Mouse (Mus musculus): ENCODE results near the gene Irf2bpl. TPM values are rescaled to one million over a fixed set of nuclear protein-coding genes. Genes with fewer than 3 reads are reported as not detected.

Gene Irf2bpl
- 44.6 and 44.8 TPM in 2 replicates for polyA plus RNA-seq (2014; fragmentation: Nextera tagmentation; extraction: Ambion mirVana)

DNA sequence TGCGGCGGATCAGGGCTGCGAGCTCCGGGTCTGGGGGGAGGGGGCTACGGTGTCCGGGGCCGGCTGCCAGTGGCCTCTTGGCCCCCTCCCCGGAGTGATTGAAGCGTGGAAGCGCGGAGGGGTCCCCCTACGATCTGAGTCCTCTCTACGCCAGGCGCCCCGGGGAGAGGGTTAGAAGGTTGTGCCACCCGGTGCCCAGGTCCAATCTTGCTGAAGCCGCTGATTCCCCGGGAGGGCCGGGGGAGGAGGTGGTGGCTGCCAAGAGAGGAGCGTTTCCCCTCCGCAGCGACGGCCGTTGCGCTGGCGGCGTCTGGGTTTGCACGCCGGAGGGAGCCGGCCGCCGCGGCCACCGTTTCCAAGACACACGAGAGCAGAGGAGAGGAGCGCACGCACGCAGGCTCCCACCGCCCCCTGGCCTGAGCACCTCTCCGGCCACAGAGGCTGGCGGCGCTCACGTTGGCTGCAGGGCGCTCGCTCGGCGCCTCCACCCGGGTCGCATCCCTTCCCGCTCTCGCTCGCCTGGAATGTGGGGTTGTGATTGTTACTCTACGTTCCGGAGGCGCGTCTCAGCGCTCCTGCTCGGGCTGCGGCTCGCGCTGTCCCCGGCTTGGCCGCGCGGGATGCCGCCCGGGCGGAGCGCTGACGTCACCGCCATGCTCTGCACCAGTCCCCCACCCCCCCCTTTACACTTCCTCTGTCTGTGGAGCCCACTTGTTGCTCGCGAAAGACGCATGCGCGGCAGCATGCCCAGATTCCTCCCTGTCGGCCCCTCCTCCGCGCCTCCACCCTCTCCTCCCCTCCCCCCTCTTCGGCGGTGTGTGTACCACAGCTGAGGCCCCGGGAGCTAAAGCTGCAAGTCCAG is at the start of gene Irf2bpl:
TSS of gene Irf2bpl (minus strand) at position 602 of the 862 bp plus-strand sequence.
- peaks cover 34% of the 10 kb centered on the region for H3K4me1 ChIP-seq (ENCODE audit: insufficient read depth)

GRCm38 (mm10) chr12:86932575-86932952 is 48.0 kb upstream of the Irf2bpl start:
- no peak overlapping the region for H3K4me2 ChIP-seq
- DNase-seq (no peak), ATAC-seq (ENCODE audit: insufficient read depth) (no peak)
- H3K4me1 ChIP-seq (ENCODE audit: insufficient read depth) = no peaks in the 10 kb centered on the region
- 27% methylated on average over 6 of the region's 6 CpGs for WGBS
- no peaks in the 10 kb centered on the region for H3K36me3 ChIP-seq (ENCODE audit: insufficient read depth)
- TF ChIP-seq CTCF (IDR thresholded peaks at IDR 0.05; ENCODE audit: low read depth) = no peak
- no peak overlapping the region for H3K27ac ChIP-seq (ENCODE audit: low read depth)
- H3K9ac ChIP-seq = no peak overlapping the region
- no peaks in the 10 kb centered on the region for H3K27me3 ChIP-seq (ENCODE audit: insufficient read depth, low read length)
- peaks cover 3% of the 10 kb centered on the region; the same call in 1 of the 2 replicates for H3K9me3 ChIP-seq (ENCODE audit: low read depth, low read length)
- H3K4me3 ChIP-seq (ENCODE audit: low read depth, low read length) = no peak overlapping the region

More for the DNA sequence above, at the start of gene Irf2bpl:
- Histone ChIP-seq H3K4me3 (ENCODE audit: low read depth, low read length) (peak within 1 kb of the TSS; percentile 94), H3K9me3 (ENCODE audit: low read depth, low read length) (no peaks in the 10 kb centered on the region), H3K27ac (ENCODE audit: low read depth) (peak within 1 kb of the TSS; percentile 100), H3K4me2 (peak within 1 kb of the TSS; percentile 72), H3K27me3 (ENCODE audit: insufficient read depth, low read length) (0 out of 2 replicates have a peak, but pooled peaks cover 3% of the 10 kb centered on the region), H3K36me3 (ENCODE audit: insufficient read depth) (peaks cover 11% of the 10 kb centered on the region; the same call in 1 of the 2 replicates), H3K9ac (peak within 1 kb of the TSS; percentile 97)
- peak; percentile 100 for DNase-seq
- under 1% methylated on average over 79 of the region's 82 CpGs for WGBS
- ATAC-seq (ENCODE audit: insufficient read depth) = peak; percentile 80
- no peak for TF ChIP-seq CTCF (IDR thresholded peaks at IDR 0.05; ENCODE audit: low read depth)

- peak; percentile 47; the same call in 1 of the 2 replicates for ATAC-seq (ENCODE audit: insufficient read depth)
- no peaks in the 10 kb centered on the region for H3K4me1 ChIP-seq (ENCODE audit: insufficient read depth)
- peak; percentile 41 for DNase-seq
- WGBS = 13% methylated on average over 7 of the region's 7 CpGs
- no peaks in the 10 kb centered on the region for H3K36me3 ChIP-seq (ENCODE audit: insufficient read depth)
- no peak overlapping the region for H3K27ac ChIP-seq (ENCODE audit: low read depth)
- H3K4me3 ChIP-seq (ENCODE audit: low read depth, low read length) = no peak overlapping the region
- TF ChIP-seq CTCF (IDR thresholded peaks at IDR 0.05; ENCODE audit: low read depth) = no peak
- no peak overlapping the region for H3K9ac ChIP-seq
- H3K4me2 ChIP-seq = no peak overlapping the region
- peaks cover 3% of the 10 kb centered on the region; the same call in 1 of the 2 replicates for H3K9me3 ChIP-seq (ENCODE audit: low read depth, low read length)
- no peaks in the 10 kb centered on the region for H3K27me3 ChIP-seq (ENCODE audit: insufficient read depth, low read length)
Measured at GRCm38 (mm10) chr12:86931919-86932574, 47.4 kb upstream of the Irf2bpl start.

DNA sequence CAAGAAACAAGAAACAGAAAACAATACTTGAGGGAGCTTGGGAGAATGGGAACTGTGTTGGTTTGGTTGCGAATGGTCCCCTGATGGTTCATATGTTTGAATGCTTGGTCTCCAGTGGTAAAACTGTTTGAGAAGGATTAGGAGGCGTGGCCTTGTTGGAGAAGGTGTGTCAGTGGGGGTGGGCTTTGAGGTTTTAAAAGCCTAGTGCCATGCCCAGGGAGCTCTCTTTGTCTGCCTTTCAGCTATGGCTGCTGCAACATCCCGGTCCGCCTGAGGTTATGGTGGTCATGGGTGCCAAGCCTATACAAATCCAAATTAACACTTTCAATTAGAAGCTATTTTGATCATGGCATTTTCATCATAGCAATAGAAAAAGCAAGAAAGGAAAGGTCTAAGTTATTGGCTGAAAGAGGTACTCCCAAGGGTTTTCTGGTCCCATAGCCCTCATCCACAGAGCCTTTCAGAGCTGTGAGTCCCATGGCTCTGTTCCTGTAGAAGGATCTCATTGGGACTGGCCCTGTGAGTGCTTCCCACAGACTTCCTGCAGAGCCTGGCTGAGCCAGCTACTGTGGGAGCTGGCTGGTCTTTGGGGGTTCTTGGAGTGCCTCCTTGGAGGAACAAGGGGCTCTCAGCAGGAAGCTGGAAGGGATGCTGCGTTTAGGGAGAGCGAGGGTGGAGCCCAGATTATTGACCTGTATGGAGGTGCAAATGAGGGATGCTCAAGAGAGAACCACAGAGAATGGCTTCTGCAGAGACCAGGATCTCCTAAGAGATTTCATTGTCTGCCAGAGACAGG is 46.5 kb upstream of the Irf2bpl start:
- TF ChIP-seq CTCF (IDR thresholded peaks at IDR 0.05; ENCODE audit: low read depth) = no peak
- DNase-seq = no peak
- H3K9ac ChIP-seq = no peak overlapping the region
- 68% methylated on average over 6 of the region's 6 CpGs for WGBS
- no peak overlapping the region for H3K4me3 ChIP-seq (ENCODE audit: low read depth, low read length)
- H3K4me1 ChIP-seq (ENCODE audit: insufficient read depth) = no peaks in the 10 kb centered on the region
- no peak overlapping the region for H3K4me2 ChIP-seq
- no peak overlapping the region for H3K27ac ChIP-seq (ENCODE audit: low read depth)
- no peak for ATAC-seq (ENCODE audit: insufficient read depth)
- H3K36me3 ChIP-seq (ENCODE audit: insufficient read depth) = no peaks in the 10 kb centered on the region
- peaks cover 3% of the 10 kb centered on the region; the same call in 1 of the 2 replicates for H3K9me3 ChIP-seq (ENCODE audit: low read depth, low read length)
- H3K27me3 ChIP-seq (ENCODE audit: insufficient read depth, low read length) = no peaks in the 10 kb centered on the region

- Histone ChIP-seq H3K4me3 (ENCODE audit: low read depth, low read length) (no peak overlapping the region), H3K9ac (no peak overlapping the region), H3K4me2 (no peak overlapping the region), H3K27ac (ENCODE audit: low read depth) (no peak overlapping the region), H3K36me3 (ENCODE audit: insufficient read depth) (no peaks in the 10 kb centered on the region), H3K9me3 (ENCODE audit: low read depth, low read length) (peaks cover 3% of the 10 kb centered on the region; the same call in 1 of the 2 replicates), H3K4me1 (ENCODE audit: insufficient read depth) (no peaks in the 10 kb centered on the region; the same call in 1 of the 2 replicates), H3K27me3 (ENCODE audit: insufficient read depth, low read length) (no peaks in the 10 kb centered on the region)
- peak; percentile 88 for DNase-seq
- peak; percentile 62 for ATAC-seq (ENCODE audit: insufficient read depth)
- peak; percentile 97 for TF ChIP-seq CTCF (IDR thresholded peaks at IDR 0.05; ENCODE audit: low read depth)
- whole genome bisulfite sequencing = 6% methylated on average over 5 of the region's 5 CpGs
Measured at GRCm38 (mm10) chr12:86923837-86924236, 39.2 kb upstream of the Irf2bpl start.

DNA sequence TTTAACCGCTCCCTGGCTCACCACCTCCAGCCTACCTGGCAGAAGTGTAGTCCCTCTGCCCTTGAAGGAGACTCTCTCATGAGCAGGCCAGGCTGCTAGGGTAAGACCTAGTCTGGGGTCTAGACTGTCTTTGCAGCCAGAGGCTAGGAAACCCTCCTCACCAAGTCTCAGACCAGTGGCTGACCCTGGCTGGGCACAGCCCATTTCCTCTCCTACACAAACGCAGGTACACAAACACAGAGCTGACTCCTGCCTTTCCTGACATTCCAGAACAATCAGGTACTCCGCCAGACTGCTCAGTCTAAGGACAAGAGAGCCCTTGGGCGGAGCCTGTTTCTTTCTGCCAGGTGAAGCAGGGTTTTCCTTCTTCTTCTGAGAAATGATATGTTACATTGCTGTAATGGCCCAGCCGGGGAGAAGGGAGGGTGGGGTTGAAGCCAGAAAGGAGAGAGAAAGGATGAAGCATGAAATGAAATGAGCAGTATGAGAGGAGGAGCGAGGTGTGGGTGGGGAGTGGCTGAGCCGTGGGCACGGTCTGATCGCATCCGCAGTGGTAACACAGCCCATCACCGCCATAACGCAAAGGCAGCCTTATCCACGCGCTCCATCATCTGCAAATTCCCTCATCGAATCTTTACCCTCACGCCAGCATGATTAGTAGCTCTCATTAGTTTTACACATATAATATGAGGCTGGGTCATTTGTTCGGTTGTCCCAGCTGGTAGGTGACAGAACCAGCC is 34.6 kb upstream of the Irf2bpl start:
- H3K4me1 ChIP-seq (ENCODE audit: insufficient read depth) = peaks cover 13% of the 10 kb centered on the region; the same call in 1 of the 2 replicates
- H3K4me2 ChIP-seq = no peak overlapping the region
- H3K4me3 ChIP-seq (ENCODE audit: low read depth, low read length) = no peak overlapping the region
- 62% methylated on average over 17 of the region's 17 CpGs for WGBS
- no peak overlapping the region for H3K9ac ChIP-seq
- no peaks in the 10 kb centered on the region for H3K9me3 ChIP-seq (ENCODE audit: low read depth, low read length)
- ATAC-seq (ENCODE audit: insufficient read depth) (peak; percentile 23; the same call in 1 of the 2 replicates), DNase-seq (peak; percentile 53)
- H3K27me3 ChIP-seq (ENCODE audit: insufficient read depth, low read length) = no peaks in the 10 kb centered on the region
- no peaks in the 10 kb centered on the region for H3K36me3 ChIP-seq (ENCODE audit: insufficient read depth)
- TF ChIP-seq CTCF (IDR thresholded peaks at IDR 0.05; ENCODE audit: low read depth) = no peak
- H3K27ac ChIP-seq (ENCODE audit: low read depth) = peak overlapping the region; percentile 48

Data from lung, embryonic 14.5 days (tissue).